Mouse (Mus musculus) limb, embryonic 14.5 days (tissue): Measurements from ENCODE around the gene Ost4. TPM values are rescaled to one million over a fixed set of nuclear protein-coding genes. Genes with fewer than 3 reads are reported as not detected.

Experiments
- ATAC-seq: fragments of 200-750 bp; cut with Nextera tagmentation; 2 replicates; pipeline ENCODE4 v1.8.0; 2017; ENCODE audit warnings: low read depth, moderate number of reproducible peaks, moderate TSS enrichment; ENCODE audit not compliant: low FRiP score
- DNase-seq: peaks from one replicate; pipeline ENCODE4 v3.0.0-alpha.2; 2015; ENCODE audit warnings: low spot score
- H3K27ac ChIP-seq: fragments of 300-500 bp; sonication (generic); replicated peaks from 2 replicates; pipeline ENCODE4 v1.5.1; 2014; ENCODE audit warnings: low read depth, mild to moderate bottlenecking, low read length, moderate library complexity, mixed read lengths
- H3K27me3 ChIP-seq: fragments of 300-500 bp; sonication (generic); 2 replicates; pipeline ENCODE4 v1.6.1; 2014; ENCODE audit warnings: low read length, mixed read lengths; ENCODE audit not compliant: control insufficient read depth, insufficient read depth
- H3K36me3 ChIP-seq: fragments of 300-500 bp; sonication (generic); 2 replicates; pipeline ENCODE4 v1.6.1; 2014; ENCODE audit warnings: mild to moderate bottlenecking, low read length, moderate library complexity, mixed read lengths; ENCODE audit not compliant: control insufficient read depth, insufficient read depth
- H3K4me1 ChIP-seq: fragments of 300-500 bp; sonication (generic); 2 replicates; pipeline ENCODE4 v1.6.1; 2014; ENCODE audit warnings: antibody characterized with exemption, low read length, mixed read lengths; ENCODE audit not compliant: control insufficient read depth, insufficient read depth
- H3K4me2 ChIP-seq: fragments of 300-500 bp; sonication (generic); replicated peaks from 2 replicates; pipeline ENCODE4 v1.6.1; 2014; ENCODE audit warnings: low read depth, mild to moderate bottlenecking, low read length, moderate library complexity; ENCODE audit not compliant: severe bottlenecking
- H3K4me3 ChIP-seq: fragments of 300-500 bp; sonication (generic); replicated peaks from 2 replicates; pipeline ENCODE4 v1.5.1; 2014; ENCODE audit warnings: low read length
- H3K9ac ChIP-seq: fragments of 300-500 bp; sonication (generic); 2 replicates; pipeline ENCODE4 v1.6.1; 2014; ENCODE audit warnings: mild to moderate bottlenecking, low read depth, low read length, moderate library complexity; ENCODE audit not compliant: severe bottlenecking
- H3K9me3 ChIP-seq: fragments of 300-500 bp; sonication (generic); 2 replicates; pipeline ENCODE4 v1.6.1; 2016; ENCODE audit warnings: low read length; ENCODE audit not compliant: control insufficient read depth
- POLR2A ChIP-seq: fragments of 200-500 bp; IDR thresholded peaks from 2 replicates; pipeline ENCODE4 v1.8.0; 2012; ENCODE audit warnings: inconsistent platforms, mild to moderate bottlenecking, moderate library complexity, borderline replicate concordance; ENCODE audit not compliant: insufficient read depth, insufficient read length; ENCODE audit errors: extremely low read depth
- WGBS: fragments of 180-500 bp; shearing (Covaris S2); extraction: QIAGEN DNeasy Blood & Tissue Kit; methylation state at CpG from one replicate; pipeline ENCODE4 v1.1.7; 2014; 5-methylcytosine and 5-hydroxymethylcytosine counted together
- polyA plus RNA-seq, 2 experiments: library from polyadenylated mRNA; depleted of rRNA in 1 of 2; stranded (reverse) in 1 of 2; unstranded in 1 of 2; fragments of >200 nt; fragmentation: Nextera tagmentation in 1 of 2; extraction: Ambion mirVana in 1 of 2; gene quantifications; 2 replicates each; pipeline versions ENCODE4 v1.2.1 to v1.2.3; 2012 to 2014

The Ost4 gene
- polyA plus RNA-seq, 2 experiments = 364 to 567 TPM

GRCm38 (mm10) chr5:30950922-30951321 is 43.3 kb upstream of the Ost4 start:
- no peak overlapping the region for H3K27ac ChIP-seq
- no peak for ATAC-seq
- H3K4me3 ChIP-seq = no peak overlapping the region
- no peaks in the 10 kb centered on the region for H3K27me3 ChIP-seq
- TF ChIP-seq POLR2A = no peak
- peaks cover 6% of the 10 kb centered on the region; the same call in 1 of the 2 replicates for H3K4me1 ChIP-seq
- peaks cover 39% of the 10 kb centered on the region for H3K36me3 ChIP-seq
- H3K9me3 ChIP-seq = no peaks in the 10 kb centered on the region
- 91% methylated on average over 2 of the region's 2 CpGs for WGBS
- no peak for DNase-seq
- no peak overlapping the region for H3K9ac ChIP-seq
- no peak overlapping the region for H3K4me2 ChIP-seq

GRCm38 (mm10) chr5:30950451-30950850 is 42.9 kb upstream of the Ost4 start:
- no peak overlapping the region for H3K27ac ChIP-seq
- H3K27me3 ChIP-seq = no peaks in the 10 kb centered on the region
- DNase-seq (no peak), ATAC-seq (no peak)
- WGBS = 58% methylated on average over 4 of the region's 4 CpGs
- peaks cover 6% of the 10 kb centered on the region; the same call in 1 of the 2 replicates for H3K4me1 ChIP-seq
- H3K9me3 ChIP-seq = no peaks in the 10 kb centered on the region
- peak overlapping the region; percentile 44 for H3K4me3 ChIP-seq
- H3K36me3 ChIP-seq = peaks cover 34% of the 10 kb centered on the region
- H3K4me2 ChIP-seq = peak overlapping the region; percentile 66
- peak overlapping the region; percentile 47; the same call in 1 of the 2 replicates for H3K9ac ChIP-seq
- TF ChIP-seq POLR2A = no peak

DNA sequence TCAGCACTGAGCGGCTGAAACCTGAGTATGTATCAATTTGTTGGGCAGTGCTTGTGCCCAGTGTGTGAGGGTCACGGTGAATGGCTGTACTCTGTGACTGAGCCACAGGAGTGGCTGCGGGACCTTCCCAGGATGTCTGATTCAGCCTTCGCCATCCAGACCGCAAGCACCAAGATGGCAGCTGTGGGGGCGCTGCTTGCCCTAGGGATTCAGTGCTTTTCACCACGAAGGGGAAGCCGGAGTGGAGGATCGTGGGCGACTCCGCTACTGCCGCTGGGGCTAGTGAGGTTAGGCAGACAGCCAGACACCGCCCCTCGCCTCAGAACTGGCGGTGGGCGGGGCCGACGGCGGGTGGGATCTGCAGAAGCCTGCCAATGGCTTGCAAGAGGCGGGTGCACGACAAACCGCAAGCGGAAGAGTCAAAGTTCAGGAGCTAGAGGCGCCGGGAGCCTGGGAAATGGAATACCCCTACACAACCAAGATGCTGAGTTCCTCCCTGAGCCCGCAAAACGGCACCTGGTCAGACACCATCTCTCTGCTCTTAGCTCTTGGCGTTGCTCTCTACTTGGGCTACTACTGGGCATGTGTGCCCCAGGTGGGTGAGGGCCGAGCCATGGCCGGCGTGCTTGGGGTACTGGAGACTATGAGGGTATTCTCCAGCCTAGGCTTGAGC is 42.2 kb upstream of the Ost4 start:
- Histone ChIP-seq H3K4me3 (peak overlapping the region; percentile 44), H3K36me3 (peaks cover 27% of the 10 kb centered on the region), H3K27me3 (no peaks in the 10 kb centered on the region; the same call in 1 of the 2 replicates), H3K4me1 (peaks cover 6% of the 10 kb centered on the region; the same call in 1 of the 2 replicates), H3K9me3 (no peaks in the 10 kb centered on the region), H3K27ac (peak overlapping the region; percentile 50; the same call in 1 of the 2 replicates), H3K4me2 (peak overlapping the region; percentile 66), H3K9ac (peak overlapping the region; percentile 47)
- 2% methylated on average over 31 of the region's 31 CpGs for WGBS
- ATAC-seq (peak; percentile 84), DNase-seq (peak; percentile 92)
- no peak; the same call in 1 of the 2 replicates for TF ChIP-seq POLR2A

GRCm38 (mm10) chr5:30948620-30949019 is 41.0 kb upstream of the Ost4 start:
- no peak for ATAC-seq
- WGBS = 74% methylated on average over 5 of the region's 5 CpGs
- TF ChIP-seq POLR2A = no peak

DNA sequence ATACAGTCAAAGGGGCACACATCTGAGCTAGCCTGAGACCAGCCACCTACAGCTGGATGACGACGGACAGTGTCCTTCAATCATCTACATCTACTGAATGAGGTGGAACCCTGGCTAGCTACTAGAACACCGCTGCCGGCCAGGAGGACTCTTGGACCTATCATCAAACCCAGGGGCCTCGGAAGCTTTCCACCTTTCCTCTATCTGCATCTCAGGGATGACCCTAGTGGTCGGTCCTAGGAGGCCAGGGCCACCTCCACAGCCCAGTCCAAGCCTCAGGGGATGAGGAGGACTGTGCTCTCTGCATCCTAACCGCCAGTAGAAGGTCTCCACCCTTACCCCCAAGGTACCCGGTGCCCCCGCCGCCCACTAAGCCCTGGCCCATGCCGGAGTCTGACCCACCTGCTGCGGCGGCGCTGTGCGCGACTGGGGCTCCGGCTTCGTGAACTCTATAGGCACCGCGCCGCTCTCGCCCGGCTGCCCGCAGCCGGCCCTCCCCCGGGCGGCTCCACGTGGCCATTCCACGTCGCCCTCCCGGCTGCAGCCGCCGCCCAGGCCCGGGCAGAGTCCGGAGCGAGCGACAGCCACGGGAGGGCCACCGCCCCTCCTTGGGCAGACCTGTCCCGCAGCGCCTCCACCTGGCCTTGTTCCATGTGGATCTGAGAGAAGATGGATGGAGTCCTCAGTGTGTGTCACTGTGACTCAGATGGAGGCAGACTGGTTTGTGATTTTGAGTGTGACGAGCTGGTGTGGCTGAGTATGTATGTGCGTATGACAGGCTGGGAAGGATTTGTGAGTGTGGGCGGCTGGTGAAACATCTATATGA is 37.6 kb upstream of the Ost4 start, which contains the start of gene Cgref1:
Gene Cgref1 (minus strand): TSS at position 636 of the 826 bp plus-strand sequence.
- Histone ChIP-seq H3K4me3 (peak within 1 kb of the TSS; percentile 48), H3K27me3 (no peaks in the 10 kb centered on the region; the same call in 1 of the 2 replicates), H3K9me3 (no peaks in the 10 kb centered on the region), H3K4me1 (peaks cover 3% of the 10 kb centered on the region; the same call in 1 of the 2 replicates), H3K4me2 (peak within 1 kb of the TSS; percentile 76), H3K27ac (no peak within 1 kb of the TSS), H3K36me3 (no peaks in the 10 kb centered on the region), H3K9ac (peak within 1 kb of the TSS; percentile 56)
- 6% methylated on average over 42 of the region's 44 CpGs for WGBS
- DNase-seq = peak; percentile 55
- TF ChIP-seq POLR2A = no peak
- no peak for ATAC-seq

More at GRCm38 (mm10) chr5:30948620-30949019, 41.0 kb upstream of the Ost4 start:
- Histone ChIP-seq H3K4me1 (peaks cover 6% of the 10 kb centered on the region; the same call in 1 of the 2 replicates), H3K36me3 (peaks cover 15% of the 10 kb centered on the region), H3K27me3 (no peaks in the 10 kb centered on the region; the same call in 1 of the 2 replicates), H3K9me3 (no peaks in the 10 kb centered on the region), H3K27ac (no peak overlapping the region), H3K4me2 (no peak overlapping the region), H3K9ac (no peak overlapping the region), H3K4me3 (no peak overlapping the region)
- no peak for DNase-seq
